ENCODE assay signal across 19 mouse cellular contexts in genomic region chr17:73932497-73933059, GRCm38 (mm10).
"Had no signal": no experiment of that assay in that cellular context is flagged by ENCODE, and none has a peak within 500 bp of the region (broad histone marks: within the 10 kb centered on the region; RNA-seq: fewer than 3 reads in every experiment).

No protein-coding gene starts in this region.

- H3K4me2 ChIP-seq: liver, embryonic 11.5 days; liver, embryonic 13.5 days; liver, embryonic 15.5 days; midbrain, embryonic 11.5 days; midbrain, embryonic 13.5 days; midbrain, embryonic 15.5 days; neural tube, embryonic 12.5 days had no signal

- DNase-seq: liver, embryonic 13.5 days; liver, postnatal 0 days; lung, postnatal 10 days; retina, postnatal 1 day; right cerebral cortex, adult 18-20 months; right cerebral cortex, postnatal 25 days; right cerebral cortex, postnatal 4 days; spleen, adult 18-20 months; thymus, adult 18-20 months; thymus, postnatal 14 days; thymus, postnatal 36 days had no signal

- H3K9ac ChIP-seq: liver, embryonic 13.5 days; liver, embryonic 15.5 days; liver, postnatal 0 days; midbrain, embryonic 13.5 days; midbrain, embryonic 15.5 days; neural tube, embryonic 12.5 days had no signal

- H3K27me3 ChIP-seq: liver, embryonic 13.5 days; liver, embryonic 15.5 days; midbrain, embryonic 13.5 days; midbrain, embryonic 15.5 days; neural tube, embryonic 12.5 days had no signal

- H3K27ac ChIP-seq: liver, embryonic 13.5 days; liver, embryonic 15.5 days; macrophage; midbrain, embryonic 13.5 days; midbrain, embryonic 15.5 days; neural tube, embryonic 12.5 days had no signal

- H3K9me3 ChIP-seq: liver, embryonic 13.5 days; liver, embryonic 15.5 days; megakaryocyte, embryonic 14.5 days; midbrain, embryonic 15.5 days; neural tube, embryonic 12.5 days had no signal

- H3K4me3 ChIP-seq: liver, embryonic 13.5 days; liver, embryonic 15.5 days; megakaryocyte, embryonic 14.5 days; midbrain, embryonic 13.5 days; midbrain, embryonic 15.5 days; neural tube, embryonic 12.5 days had no signal

- ATAC-seq: liver, postnatal 0 days; midbrain, embryonic 13.5 days; midbrain, embryonic 15.5 days had no signal

- H3K4me1 ChIP-seq: liver, embryonic 13.5 days; liver, embryonic 15.5 days; megakaryocyte, embryonic 14.5 days; midbrain, embryonic 13.5 days; midbrain, embryonic 15.5 days; neural tube, embryonic 12.5 days had no signal

- H3K36me3 ChIP-seq: liver, embryonic 13.5 days; liver, embryonic 15.5 days; midbrain, embryonic 13.5 days; midbrain, embryonic 15.5 days; neural tube, embryonic 12.5 days had no signal
